Mouse (Mus musculus): ENCODE results near the gene Hsf5. TPM values are rescaled to one million over a fixed set of nuclear protein-coding genes. Genes with fewer than 3 reads are reported as not detected.
A peak's percentile ranks its signal among the peaks of the same experiment; 100 is the strongest.

Hsf5 gene
- polyA plus RNA-seq, 1 experiment from 2014 or later, result 0.05 TPM

DNA sequence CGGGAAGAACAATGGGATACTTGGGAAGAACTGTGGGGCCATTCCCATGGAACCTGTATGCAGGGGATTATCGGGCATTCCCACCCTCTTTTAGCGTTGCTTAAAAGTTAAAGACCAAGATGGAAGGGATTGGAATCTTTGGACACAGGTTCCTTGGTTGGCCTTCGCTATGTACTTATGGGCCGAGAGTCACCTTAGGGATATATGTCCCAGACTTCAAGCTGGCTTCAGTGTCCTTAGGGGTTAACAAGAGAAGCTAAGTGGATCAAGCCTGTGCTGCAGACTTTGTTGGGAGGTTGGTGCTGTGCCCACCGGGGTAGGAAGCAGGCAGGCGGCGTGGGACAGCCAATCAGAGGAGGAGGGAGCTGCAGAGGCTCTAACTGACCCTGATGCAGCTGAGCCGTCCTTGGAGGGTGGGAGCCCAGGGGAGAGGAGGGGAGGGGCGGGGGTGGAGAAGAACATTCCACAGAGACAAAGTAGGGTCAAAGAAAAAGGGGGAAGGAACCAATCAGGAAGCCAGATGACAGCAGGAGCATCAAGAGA is 36.4 kb upstream of the Hsf5 start:
- TF ChIP-seq EP300 (IDR thresholded peaks at IDR 0.05), result no peak
- no peak for TF ChIP-seq CTCF (IDR thresholded peaks at IDR 0.05)
- no peaks in the 10 kb centered on the region for H3K27me3 ChIP-seq (replicated peaks; ENCODE audit: insufficient read depth, low read length)
- H3K4me2 ChIP-seq (replicated peaks; ENCODE audit: low read depth, low read length), result peak overlapping the region; percentile 41
- ATAC-seq, result no peak
- H3K9ac ChIP-seq (replicated peaks; ENCODE audit: low read depth), result 0 out of 2 replicates have a peak overlapping the region, but pooled peaks have one; percentile 1
- H3K4me1 ChIP-seq (ENCODE audit: insufficient read depth, low read depth, low read length), result peaks cover 20% of the 10 kb centered on the region; the same call in 1 of the 2 replicates
- no peaks in the 10 kb centered on the region for H3K9me3 ChIP-seq (ENCODE audit: low read length)
- no peak overlapping the region for H3K4me3 ChIP-seq (ENCODE audit: low read depth, low read length)
- WGBS, result 58% methylated on average over 9 of the region's 10 CpGs
- H3K27ac ChIP-seq (ENCODE audit: low read length), result peak overlapping the region; percentile 86
- DNase-seq (ENCODE audit: low spot score), result peak; percentile 19
- H3K36me3 ChIP-seq (ENCODE audit: insufficient read depth, low read length), result no peaks in the 10 kb centered on the region

DNA sequence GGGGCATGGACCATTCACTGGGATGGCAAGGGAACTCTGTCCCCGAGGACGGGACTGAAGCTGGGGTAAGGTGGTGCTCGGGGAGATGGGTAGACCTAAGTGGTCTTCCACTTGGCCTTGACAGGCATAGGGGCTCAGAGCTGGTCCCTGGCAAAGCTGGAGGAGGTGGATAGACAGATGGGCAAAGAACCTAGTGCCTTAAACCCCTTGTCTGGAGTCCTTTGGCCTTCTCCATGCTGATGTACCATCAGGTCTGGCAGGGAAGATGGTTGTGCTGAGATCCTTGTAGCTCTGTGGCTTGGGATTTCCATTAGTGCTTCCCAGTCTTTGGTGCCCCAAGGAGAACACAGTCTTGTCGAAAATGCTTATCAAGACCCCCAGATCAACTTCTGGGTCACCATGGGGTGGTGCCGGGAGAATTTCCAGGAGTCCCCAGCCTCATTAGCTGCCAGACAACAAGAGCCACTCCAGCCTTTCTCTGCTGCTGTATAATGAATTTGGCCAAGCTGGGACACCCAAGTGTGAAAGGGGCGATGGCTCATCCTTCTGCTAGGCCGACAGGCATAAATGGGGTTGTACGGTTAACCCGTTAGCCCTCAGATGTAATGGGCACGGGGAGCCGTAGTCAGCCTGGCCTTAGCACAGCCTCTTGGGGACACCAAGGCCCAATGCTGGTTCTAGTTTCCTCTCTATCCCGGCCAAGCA is 35.7 kb upstream of the Hsf5 start:
- no peak for TF ChIP-seq EP300 (IDR thresholded peaks at IDR 0.05)
- TF ChIP-seq CTCF (IDR thresholded peaks at IDR 0.05), result no peak
- H3K9ac ChIP-seq (replicated peaks; ENCODE audit: low read depth), result no peak overlapping the region
- peaks cover 20% of the 10 kb centered on the region; the same call in 1 of the 2 replicates for H3K4me1 ChIP-seq (ENCODE audit: insufficient read depth, low read depth, low read length)
- no peak overlapping the region for H3K4me3 ChIP-seq (ENCODE audit: low read depth, low read length)
- H3K4me2 ChIP-seq (replicated peaks; ENCODE audit: low read depth, low read length), result peak overlapping the region; percentile 41
- 80% methylated on average over 12 of the region's 12 CpGs for WGBS
- H3K9me3 ChIP-seq (ENCODE audit: low read length), result no peaks in the 10 kb centered on the region
- ATAC-seq, result no peak
- no peak for DNase-seq (ENCODE audit: low spot score)
- H3K36me3 ChIP-seq (ENCODE audit: insufficient read depth, low read length), result no peaks in the 10 kb centered on the region
- no peaks in the 10 kb centered on the region for H3K27me3 ChIP-seq (replicated peaks; ENCODE audit: insufficient read depth, low read length)
- H3K27ac ChIP-seq (ENCODE audit: low read length), result peak overlapping the region; percentile 86; the same call in 1 of the 2 replicates

DNA sequence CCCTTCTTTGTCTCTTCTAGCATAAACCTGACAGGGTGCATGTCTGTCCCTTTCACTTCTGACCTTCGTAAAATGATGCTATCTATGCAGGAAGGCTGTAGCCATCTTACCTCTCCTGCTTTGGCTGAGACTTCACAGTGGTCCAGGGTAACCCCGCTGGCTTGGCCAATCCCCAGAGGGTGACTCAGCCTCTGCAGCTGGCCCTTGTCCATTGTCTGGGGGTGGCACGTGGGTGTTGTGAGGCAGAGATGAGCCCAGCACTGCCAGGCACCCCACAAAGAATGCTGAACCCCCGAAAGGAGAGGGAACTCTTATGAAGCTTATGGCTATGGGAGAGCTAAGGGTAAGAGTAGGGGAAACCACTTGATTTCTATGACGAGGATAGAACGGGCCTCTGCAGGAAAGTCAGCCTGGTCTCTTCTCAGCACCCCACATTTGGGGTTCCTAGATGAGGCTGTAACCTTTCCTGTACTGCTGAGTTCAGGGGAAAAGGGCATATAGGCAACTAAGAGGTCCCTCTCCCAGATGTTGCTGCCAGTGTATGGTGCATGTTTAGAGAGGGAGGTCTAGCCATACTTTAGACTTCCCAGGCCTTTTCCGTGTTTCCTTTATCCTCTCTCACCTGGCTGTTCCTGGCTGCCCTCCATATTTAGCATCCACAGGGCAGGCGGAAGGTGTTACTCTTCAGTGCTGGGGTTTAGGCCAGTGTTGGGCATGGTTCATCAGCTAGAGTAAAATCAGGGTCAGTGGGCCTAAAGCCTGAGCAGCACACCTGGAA is 34.8 kb upstream of the Hsf5 start:
- ATAC-seq (no peak), DNase-seq (ENCODE audit: low spot score) (no peak)
- Histone ChIP-seq H3K4me3 (ENCODE audit: low read depth, low read length) (no peak overlapping the region), H3K27ac (ENCODE audit: low read length) (no peak overlapping the region), H3K9ac (replicated peaks; ENCODE audit: low read depth) (no peak overlapping the region), H3K27me3 (replicated peaks; ENCODE audit: insufficient read depth, low read length) (no peaks in the 10 kb centered on the region), H3K4me1 (ENCODE audit: insufficient read depth, low read depth, low read length) (peaks cover 20% of the 10 kb centered on the region; the same call in 1 of the 2 replicates), H3K4me2 (replicated peaks; ENCODE audit: low read depth, low read length) (peak overlapping the region; percentile 41; the same call in 1 of the 2 replicates), H3K36me3 (ENCODE audit: insufficient read depth, low read length) (no peaks in the 10 kb centered on the region), H3K9me3 (ENCODE audit: low read length) (no peaks in the 10 kb centered on the region)
- no peak for TF ChIP-seq CTCF (IDR thresholded peaks at IDR 0.05)
- no peak for TF ChIP-seq EP300 (IDR thresholded peaks at IDR 0.05)
- 76% methylated on average over 8 of the region's 8 CpGs for WGBS

DNA sequence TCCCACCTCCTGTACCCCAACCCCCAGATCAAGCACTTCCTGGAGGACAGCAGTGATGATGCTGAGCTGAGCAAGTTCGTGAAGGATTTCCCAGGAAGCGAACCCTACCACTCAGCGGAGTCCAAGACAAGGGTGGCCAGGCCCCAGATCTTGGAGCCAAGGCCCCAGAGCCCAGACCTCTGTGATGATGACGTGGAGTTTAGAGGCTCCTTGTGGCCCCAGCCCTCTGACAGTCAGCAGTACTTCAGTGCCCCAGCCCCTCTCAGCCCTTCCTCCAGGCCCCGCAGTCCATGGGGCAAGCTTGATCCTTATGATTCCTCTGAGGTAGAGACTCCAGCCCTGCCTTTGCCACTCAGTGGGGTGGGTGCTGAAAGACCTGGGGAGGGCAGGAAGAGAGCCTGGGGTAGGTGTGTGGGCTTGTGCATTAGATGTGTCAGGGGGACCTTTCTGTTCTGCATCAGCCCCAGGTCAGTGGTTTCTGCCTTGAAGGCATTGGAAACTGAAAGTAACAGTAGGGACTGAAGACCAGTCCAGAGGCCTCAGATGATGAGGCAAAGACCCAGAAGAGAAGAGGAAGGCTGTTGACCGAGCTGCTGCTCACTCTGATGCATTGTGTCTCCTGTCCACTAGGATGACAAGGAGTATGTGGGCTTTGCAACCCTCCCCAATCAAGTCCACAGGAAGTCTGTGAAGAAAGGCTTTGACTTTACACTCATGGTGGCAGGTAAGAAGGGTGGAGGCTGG is 33.5 kb upstream of the Hsf5 start:
- TF ChIP-seq EP300 (IDR thresholded peaks at IDR 0.05) (no peak), CTCF (IDR thresholded peaks at IDR 0.05) (peak; percentile 14; the same call in 1 of the 2 replicates)

DNA sequence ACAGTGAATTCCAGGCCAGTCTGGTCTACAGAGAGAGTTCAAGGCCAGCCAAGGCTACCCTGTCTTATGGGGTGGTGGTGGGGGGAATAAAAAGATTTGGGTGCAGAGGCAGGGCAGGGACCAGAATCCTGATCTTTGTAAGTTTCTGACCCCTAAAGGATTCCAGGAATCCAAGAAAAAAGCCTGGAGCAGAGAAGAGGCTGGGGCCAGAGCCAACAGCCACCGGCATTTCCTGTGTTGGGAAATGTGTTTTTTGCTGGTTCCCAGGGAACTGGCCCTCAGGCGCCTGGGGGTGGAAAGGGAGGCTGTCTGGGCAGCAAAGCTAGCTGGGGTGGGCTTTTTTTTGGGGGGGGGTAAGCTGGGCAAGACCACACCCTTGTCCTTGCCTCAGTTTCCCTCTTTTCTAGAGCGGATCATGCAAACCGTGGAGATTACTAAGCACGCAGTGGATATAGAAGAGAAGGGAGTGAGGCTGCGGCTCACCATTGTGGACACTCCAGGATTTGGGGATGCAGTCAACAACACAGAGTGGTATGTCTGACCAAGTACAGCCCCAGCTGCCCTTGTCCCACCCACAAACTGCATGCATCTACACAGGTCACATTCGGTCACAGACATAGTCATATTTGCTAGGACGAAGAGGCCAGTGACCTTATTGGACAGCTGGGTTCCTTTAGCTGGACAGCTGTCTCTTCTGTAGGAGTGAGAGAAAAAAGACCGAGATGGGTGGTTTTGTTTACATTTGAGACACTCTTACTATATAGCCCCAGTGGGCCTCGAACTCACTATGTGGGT is 32.1 kb upstream of the Hsf5 start:
- peak; percentile 80 for TF ChIP-seq EP300 (IDR thresholded peaks at IDR 0.05)
- no peak for TF ChIP-seq CTCF (IDR thresholded peaks at IDR 0.05)
- no peak overlapping the region for H3K4me3 ChIP-seq (ENCODE audit: low read depth, low read length)
- H3K9ac ChIP-seq (replicated peaks; ENCODE audit: low read depth), result no peak overlapping the region
- no peaks in the 10 kb centered on the region for H3K36me3 ChIP-seq (ENCODE audit: insufficient read depth, low read length)
- H3K27me3 ChIP-seq (replicated peaks; ENCODE audit: insufficient read depth, low read length), result no peaks in the 10 kb centered on the region
- ATAC-seq (peak; percentile 72), DNase-seq (ENCODE audit: low spot score) (peak; percentile 88)
- no peaks in the 10 kb centered on the region for H3K9me3 ChIP-seq (ENCODE audit: low read length)
- WGBS, result 56% methylated on average over 10 of the region's 10 CpGs
- no peak overlapping the region; the same call in 1 of the 2 replicates for H3K4me2 ChIP-seq (replicated peaks; ENCODE audit: low read depth, low read length)
- H3K4me1 ChIP-seq (ENCODE audit: insufficient read depth, low read depth, low read length), result peaks cover 27% of the 10 kb centered on the region
- peak overlapping the region; percentile 85 for H3K27ac ChIP-seq (ENCODE audit: low read length)

More for the DNA sequence above, 33.5 kb upstream of the Hsf5 start:
- WGBS, result 72% methylated on average over 6 of the region's 6 CpGs
- H3K4me2 ChIP-seq (replicated peaks; ENCODE audit: low read depth, low read length), result no peak overlapping the region
- H3K4me3 ChIP-seq (ENCODE audit: low read depth, low read length), result no peak overlapping the region
- DNase-seq (ENCODE audit: low spot score) (no peak), ATAC-seq (no peak)
- H3K27me3 ChIP-seq (replicated peaks; ENCODE audit: insufficient read depth, low read length), result no peaks in the 10 kb centered on the region
- no peaks in the 10 kb centered on the region for H3K36me3 ChIP-seq (ENCODE audit: insufficient read depth, low read length)
- H3K4me1 ChIP-seq (ENCODE audit: insufficient read depth, low read depth, low read length), result peaks cover 19% of the 10 kb centered on the region; the same call in 1 of the 2 replicates
- H3K27ac ChIP-seq (ENCODE audit: low read length), result peak overlapping the region; percentile 85
- H3K9me3 ChIP-seq (ENCODE audit: low read length), result no peaks in the 10 kb centered on the region
- no peak overlapping the region for H3K9ac ChIP-seq (replicated peaks; ENCODE audit: low read depth)
